Mouse (Mus musculus): ENCODE results near the gene Dennd1a.

Gene Dennd1a

DNA sequence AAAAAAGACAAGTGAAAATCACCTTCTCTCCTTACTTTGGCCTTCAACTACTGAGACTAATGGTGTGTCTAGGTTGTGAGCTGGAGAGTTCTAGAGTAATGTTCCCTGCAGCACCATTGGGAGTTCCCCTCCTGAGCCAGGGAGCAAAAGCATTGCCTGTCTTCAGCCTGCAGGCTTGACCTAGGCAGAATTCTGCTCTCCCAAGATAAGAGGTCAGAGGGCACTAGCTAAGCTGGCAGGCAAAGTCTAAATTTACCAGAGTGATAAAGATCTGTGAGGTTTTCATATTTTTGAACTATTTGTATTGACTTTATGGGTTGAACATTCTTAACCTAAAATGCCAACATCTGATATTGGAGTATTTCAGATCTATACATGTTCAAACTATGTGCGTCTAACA is 125.7 kb downstream of the Dennd1a start:
- no peak for DNase-seq

DNA sequence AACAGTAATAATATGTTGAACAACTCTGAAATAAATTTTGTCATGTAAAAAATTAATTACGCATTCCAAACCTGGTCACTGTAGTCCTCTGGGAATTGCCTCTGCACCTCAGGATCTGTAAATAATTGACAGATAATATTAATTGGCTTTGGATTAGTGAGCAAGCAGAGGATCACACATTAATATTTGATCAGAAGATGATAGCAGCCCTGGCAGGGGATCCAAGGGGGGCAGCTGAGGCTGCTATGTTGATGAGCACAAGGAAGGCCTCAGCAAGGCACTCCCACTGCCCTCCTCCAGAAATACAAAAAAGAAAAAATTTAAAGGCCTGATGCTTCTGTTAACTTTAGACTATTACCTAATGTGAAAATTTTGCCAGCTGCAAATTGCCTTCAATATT is 127.5 kb downstream of the Dennd1a start:
- no peak for DNase-seq

DNA sequence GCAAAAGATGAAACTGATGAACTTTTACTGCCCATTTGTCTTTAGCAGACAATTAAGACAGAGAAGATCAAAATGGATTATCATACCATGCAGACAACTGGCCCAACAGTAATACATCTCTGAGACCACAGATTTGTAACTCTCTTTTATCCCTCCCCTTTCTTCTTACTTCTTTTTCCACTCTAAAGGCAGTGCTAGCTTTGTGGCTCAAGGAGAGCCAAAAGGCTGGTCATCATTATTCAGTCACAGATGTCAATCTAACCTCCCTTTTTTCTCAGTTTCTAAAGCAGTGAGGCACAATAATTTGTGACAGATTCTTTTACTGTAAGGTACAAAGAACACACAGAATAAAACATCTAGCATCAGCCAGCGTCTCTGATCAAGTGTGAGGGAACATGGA is 130.2 kb downstream of the Dennd1a start:
- DNase-seq: no peak

DNA sequence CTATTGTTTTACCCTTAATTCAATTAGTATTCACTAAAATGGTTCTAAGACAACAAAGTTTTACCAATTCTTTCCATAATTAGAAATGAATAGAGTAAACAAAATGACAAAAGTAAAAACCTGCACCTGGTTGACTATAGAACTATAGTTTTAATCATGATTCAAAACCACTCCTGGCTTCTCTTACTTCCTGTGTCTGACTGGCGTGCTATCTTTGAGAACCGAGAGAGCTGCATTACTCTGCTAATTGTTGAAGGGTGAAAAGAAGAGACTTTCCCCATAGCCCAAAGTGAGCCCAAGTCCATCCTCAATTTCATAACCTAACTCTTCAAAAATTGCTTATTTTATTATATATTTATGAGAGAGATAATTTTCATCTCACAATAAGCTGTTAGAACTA is 131.2 kb downstream of the Dennd1a start:
- DNase-seq: no peak

DNA sequence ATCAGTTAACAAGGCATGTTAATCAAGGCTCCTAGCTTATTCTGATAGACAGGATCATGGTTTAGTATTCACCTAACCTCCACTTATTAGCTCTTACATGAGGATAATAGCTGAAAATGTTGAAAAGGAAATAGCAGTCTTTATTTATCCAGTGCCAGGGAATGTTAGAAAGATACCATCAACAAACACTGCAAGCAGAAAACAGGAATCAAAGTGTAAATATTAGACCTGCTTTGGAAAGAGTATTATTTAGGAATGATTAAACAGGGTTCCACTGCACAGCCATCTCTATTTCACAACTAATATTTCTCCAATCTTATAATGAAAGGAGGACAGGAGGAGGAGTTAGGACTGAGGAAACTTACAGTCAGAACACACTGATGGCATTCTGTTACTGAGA is 142.4 kb downstream of the Dennd1a start:
- DNase-seq: no peak

DNA sequence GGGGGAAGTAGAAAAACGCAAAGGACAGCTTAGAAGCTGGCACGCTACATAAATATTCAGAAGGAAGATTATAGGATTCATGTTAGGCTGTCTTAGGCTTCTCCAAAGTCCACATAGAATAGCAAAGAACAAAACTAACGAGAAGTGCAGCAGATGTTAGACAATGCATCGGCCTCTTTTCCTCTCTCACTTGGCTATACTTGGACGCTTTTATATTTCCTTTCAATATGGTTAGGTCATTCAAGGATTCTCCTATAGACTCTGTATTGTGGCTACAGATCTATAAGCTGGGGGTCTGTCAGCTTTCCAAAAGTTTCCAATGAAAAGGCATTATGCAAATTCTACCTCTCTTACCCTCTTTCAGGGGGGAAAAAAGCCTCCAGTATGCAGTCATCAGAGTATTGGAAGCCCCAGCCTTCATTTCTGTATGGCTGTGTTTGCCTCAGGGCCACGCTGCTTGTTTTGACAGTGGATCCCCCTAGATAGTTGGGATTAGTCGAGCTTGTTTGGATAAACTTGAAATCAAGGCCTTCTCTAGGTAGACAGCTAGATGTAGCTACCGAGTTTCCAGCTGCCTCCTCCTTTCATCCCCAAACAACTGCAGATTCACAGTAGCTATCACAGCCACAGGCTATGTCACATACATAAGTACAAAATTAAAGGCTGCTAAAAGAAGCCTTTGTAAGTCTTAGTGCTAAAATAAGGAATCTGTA is 143.0 kb downstream of the Dennd1a start:
- DNase-seq: peak; percentile 44

DNA sequence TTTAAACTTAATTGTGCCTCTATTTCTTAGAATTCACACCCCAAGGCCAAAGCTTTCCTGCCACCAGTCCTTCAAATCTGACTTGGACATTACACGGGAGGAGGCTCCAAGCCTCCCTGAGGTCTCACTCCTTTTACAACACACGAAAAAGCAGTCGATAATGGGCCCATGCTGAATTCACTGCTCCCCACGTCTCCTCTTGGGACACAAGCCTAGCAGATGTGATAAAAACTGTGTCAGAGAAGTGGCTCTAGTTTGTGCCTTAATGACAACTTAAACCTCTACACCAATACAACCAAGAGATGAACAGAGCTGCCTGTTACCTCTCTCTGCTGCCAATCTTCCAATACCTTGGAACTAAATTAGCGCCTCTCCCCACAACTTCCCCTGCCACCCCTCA is 144.3 kb downstream of the Dennd1a start:
- DNase-seq: peak; percentile 23

DNA sequence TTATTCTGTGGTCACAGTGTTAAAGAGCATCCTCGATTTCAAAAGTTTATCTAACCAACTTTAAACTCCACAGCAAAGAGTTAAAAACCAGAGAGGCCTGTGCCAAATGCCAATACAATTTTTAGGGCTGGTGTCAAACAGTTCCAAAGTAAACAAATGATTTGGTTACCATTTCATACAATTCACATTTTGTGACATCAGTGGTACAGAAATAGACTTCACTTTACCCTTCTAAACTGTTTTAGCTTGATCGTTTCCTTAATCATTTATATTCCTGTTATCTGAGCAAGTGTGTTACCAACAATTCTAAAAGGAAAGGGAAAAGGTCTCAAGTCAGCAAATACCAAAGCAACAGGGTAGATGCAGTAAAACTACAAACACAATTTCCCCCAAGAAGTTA is 145.0 kb downstream of the Dennd1a start:
- no peak for DNase-seq

DNA sequence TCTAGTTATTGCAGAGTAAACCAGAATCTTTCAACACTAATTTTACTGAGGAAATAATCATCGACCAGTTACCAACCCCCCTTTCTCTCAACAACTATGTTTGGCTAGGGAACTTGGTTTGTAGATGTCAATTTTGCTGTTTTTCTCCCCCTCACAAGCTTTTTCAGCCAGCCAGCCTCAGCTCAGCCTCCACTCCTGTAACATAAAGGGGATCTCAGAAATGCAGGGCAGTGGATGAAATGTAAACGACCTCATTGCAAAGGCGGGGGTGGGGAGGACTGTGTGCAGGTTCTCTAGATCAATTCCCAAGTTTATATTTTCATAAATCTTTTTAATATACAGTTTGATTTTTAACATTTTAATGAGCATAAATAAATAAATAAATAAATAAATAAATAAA is 147.7 kb downstream of the Dennd1a start:
- DNase-seq: peak; percentile 24

DNA sequence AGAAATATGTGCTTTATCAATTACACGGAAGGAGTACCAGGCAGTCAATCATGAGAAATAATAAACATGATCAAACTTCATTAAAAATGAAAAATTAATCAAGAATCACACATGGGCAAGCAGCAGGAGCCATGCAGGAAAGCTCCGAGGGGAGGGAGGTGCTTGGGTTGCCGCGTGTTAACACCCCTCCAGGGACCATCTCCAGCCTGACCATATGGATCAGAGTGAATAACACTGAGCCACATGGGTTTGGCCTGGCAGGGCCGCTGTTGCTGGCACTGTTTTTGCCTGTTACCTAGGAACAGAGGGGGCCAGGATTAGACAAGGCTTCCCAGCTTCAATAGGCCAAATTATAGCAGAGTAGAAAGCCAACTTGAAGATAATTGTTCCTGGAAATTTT is 150.1 kb downstream of the Dennd1a start:
- DNase-seq: peak; percentile 76

DNA sequence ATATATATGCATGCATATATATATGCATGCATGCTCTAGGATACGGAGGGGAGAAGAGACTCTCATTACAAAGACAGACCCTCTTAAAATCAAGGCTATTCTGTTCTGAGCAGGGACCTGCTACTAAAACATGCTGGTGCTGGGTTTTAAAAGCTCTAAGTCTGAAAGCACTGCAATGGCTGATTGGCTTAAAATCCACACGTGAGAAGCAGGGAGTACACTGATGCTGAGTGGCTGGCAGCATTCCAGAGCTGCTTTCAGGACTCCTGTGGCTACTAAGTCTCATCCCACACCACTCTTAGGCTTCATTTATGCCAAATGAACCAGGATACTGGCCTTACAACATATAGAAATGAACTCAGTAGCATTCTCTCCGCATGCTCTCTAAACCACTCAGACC is 151.8 kb downstream of the Dennd1a start:
- peak; percentile 42 for DNase-seq

DNA sequence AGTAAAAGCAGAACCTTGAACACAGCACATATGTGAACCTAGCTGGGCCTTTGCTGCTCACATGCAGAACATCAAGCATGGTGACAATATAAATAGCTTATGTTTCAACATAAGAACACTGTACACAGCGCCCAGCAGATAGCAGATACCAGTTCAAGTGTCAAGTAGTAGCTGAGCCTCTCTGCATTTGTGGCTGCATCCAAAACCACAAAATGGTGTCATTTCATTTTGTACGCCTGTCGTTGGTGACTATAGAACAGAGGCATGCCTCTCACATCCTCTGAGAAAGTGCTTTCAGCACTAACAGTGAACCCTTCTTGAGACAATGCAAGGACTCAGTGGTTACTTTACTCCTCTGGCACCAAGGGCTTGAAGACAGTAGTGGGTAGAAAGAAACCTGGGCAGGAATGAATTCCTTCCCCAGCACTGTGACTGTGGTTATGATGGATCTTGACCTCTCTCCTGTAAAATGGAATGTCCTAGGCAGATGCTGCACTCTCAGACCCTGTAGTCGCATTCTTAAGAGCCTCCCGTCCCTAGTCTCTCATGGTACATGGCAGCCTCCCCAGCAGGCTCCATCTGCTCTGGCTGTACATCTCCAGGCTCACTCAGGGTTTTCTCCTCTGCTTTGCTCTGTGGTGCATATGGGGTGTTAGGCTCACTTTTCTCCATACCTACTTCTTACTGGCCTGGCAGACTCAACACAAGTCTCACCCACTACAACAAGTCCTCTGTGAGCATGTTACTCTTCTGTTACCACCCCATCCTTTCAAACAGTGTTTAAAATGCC is 154.0 kb downstream of the Dennd1a start:
- DNase-seq: no peak

DNA sequence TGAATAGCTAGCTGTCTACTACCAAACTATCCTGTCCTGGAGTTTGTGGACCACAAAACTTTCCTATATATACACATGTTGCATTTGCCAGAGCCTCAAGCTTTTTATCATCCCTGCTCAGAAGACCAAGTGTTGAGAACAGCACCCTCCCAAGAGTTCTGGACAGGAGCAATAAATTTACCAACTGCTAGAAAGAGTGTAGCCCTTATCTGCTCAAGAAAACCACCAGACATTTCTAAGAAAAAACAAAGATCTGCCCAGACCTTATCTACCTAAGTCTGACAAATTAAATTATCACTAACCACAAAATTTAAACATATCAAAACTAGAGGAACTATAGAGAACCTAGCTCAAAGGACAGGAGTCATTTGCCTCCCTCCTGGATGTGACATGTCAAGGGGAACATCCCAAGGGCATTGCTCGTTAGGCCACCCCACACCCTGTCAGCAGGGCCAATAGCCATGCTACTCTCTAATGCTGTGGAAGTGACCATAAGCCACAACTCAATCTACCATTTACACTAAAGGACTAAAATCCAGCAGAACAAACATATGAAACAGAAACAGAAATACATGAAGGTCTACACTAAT is 154.9 kb downstream of the Dennd1a start:
- no peak for DNase-seq

DNA sequence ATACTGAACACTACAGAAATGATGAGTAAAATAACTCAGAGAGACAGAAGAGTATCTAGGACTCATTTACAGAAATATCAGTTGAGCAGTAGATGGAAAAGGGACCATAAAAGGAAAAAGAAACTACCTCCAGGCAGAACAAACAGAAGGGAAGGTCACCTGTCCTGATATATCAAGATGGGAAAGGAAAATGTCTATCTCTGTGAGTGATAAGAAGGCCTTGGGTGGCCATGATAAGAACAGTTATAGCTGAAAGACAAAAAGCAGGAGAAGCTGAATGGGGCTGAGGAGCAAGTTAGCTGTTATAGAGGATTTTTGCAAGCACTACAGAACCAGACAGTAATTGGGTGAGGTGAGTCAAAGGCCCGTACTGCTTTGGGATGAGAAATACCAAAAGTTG is 155.7 kb downstream of the Dennd1a start:
- DNase-seq: no peak

DNA sequence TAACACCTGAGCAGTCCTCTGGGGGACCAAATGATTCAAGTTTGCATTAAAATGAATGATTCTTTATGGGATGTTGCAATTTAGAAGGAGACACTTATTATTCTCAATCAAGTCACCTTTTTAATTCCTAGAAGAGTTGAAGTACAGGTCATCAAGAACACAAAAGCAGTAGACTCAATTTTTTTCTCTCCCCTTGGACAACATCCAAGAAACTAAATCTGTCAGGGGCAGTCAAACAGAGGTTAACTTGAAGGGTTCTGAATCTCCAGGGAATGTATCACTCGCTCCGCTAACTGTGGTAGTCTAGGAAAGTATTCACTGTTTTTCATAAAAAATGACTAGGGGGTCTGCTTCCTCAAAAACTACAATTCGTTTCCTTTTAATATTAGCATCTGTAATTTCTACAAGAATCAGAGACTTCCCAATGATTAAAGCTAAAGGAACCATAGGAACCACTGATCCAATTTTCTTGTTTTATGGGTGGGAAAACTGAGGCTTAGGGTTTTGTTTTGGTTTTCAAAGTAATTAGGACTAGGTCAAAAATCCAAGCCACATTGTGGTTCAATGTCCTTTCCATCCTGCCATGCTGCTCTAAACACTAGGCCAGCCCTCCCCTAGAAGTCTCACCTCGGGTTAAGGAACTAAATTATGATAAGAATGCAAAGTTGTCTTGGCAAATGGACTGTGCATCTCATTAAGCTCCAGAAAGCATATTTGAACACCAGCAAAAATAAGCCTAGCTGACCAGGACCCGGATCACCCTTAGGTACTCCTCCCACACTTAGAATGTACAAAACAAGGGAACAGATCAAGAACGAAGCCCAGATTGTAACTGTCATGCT is 157.0 kb downstream of the Dennd1a start:
- no peak for DNase-seq

DNA sequence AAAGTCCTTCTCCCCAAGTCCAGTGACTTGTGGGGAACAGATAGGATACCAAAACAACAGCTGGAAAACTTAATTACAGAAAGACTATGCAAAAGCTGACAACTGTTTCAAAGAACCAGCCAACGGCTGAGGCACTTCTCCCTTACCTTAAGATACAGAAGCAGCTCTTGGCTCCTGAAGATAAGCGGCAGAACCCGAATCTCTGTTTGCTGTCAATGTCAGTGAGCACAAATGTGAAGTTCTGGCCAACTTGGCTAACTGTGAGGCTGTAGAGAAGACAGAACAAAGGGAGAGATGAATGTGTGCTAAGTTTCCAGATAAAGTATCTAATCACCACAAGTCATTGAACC is 160.8 kb downstream of the Dennd1a start:
- DNase-seq: no peak

DNA sequence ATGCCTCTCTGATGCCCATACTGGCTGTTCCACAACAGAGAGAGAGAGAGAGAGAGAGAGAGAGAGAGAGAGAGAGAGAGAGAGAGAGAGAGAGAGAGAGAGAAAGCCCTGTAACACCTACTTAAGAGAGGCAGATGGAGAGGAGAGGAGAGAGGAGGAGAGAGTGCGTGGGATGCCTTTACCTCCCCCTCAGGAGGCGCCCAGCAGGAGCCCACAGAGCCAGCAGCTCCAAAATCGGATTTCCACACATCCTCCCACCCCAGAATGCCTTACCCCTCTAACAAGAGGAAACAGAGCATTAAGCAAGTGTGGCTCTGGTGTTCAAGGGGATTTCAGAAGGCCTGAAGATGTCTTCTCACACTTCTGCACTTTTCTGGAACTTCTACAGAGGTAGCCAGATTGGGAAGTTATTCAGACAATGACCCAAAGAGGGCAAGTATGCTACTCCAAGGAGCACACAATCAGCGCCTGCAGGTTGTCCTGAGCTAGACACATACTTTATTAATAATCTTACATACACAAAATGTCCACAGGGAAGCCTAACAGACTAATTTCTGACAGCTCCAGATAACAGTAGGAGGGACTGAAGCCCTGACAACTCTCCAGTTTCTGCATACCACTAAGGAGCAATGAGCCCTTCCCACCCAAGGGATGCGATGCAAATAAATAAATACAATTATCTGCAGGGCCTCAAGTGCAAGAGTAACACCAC is 161.4 kb downstream of the Dennd1a start:
- DNase-seq: no peak

DNA sequence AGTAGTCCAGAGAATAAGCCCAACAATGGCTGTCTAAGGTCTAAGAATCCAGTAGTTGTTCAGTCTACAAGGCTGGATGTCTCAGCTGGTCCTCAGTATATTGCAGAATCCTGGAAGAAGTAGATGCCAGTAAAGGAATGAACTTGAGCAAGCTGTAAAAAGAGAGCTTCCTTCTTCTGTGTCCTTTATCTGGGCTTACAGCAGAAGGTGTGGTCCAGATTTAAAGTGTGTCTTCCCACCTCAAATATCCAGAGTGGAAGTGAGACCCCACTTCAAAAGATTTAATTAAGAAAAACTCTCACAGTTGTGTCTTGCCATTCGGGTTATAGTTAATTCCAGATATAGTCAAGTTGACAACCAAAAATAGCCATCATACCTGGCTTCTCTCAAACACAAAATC is 162.5 kb downstream of the Dennd1a start:
- no peak for DNase-seq

DNA sequence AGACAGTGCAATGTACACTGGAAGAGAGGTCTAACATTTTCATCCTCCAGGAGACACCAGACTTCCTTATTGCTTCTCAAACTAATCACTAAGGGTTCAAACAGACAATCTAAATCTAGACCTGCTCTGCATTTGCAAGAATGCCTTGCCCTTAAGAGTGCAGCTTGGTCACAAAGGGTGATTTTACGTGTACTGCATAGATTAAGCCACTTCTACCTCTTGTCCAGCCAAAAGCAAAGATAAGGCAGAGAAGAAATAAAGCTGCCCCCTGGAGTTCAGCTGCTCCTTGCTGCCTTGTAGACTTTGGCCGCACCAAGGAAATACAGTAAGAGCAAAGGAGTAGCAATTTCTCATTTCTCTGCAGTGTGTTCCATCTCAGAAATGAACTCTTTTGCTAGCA is 172.2 kb downstream of the Dennd1a start:
- no peak for DNase-seq

DNA sequence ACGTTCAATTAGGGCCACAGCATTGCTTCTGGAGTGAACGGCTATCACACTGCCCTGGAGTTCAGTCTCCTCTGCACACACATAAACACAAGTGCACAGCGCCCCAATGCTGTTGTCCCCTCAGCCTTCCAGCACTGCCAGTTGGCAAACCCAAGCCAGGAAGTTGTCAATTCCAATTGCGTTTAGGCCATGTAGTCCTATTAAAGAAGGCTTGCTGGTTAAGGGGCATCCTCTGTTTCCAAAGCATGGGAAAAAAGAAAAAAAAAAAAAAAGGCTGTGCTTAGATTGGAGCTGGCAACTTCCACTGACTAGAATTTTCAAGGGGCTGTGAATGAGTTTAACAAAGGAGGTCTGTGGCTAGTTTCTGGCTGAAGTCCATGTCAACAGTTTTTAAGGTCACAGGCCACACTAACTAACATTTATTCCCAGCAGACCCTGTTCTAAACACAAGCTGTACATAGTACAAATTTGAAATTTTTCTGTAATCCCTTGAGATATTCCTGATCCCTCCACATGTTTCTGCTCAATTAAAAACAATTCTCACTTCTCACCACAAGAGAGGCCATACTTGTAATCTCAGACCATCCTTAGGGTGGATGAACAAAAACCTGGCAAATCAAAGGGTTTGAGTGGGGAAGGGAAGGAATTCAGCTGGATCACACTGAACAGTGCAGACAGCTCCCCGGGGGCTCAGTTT is 175.4 kb downstream of the Dennd1a start:
- peak; percentile 31 for DNase-seq

DNA sequence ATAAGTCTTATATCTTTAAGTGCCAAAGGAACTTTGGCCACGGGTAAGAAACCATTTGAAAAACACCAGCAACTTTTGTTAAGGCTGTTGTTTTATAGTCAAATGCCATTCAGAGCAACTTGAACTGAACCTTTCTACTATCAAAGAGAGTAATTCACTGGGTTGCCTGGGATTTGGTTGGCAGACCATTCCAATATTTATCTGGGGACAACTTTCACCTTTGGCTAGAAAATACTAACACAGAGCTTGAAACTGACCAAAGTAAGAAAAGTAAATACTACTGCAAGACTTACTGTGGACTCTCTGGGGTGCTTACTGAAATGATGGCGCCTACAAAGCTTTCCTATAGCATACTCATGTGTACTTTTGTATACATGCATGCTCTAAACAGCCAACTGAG is 178.6 kb downstream of the Dennd1a start:
- no peak for DNase-seq

DNA sequence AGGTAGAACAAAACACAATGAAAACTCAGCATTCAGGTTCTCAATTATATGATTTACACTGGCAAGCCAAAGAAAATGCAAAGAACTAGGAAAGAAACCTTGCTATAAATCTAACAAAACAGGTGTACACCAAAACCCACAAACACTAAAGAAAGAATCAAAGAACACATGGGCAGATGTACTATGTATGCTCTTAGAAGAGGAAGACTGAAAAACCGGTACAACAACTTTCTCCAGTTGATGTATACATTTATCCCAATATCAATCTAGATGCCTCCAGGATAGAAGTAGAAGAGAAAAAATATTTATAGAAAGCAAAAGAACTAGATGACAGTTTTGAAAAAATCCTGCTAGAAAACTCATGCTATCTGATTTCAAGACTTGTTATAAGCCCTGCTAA is 184.5 kb downstream of the Dennd1a start:
- no peak for DNase-seq

Data from embryo, embryonic 11 days (tissue).